Mouse (Mus musculus) kidney, adult 2 months (tissue): ENCODE data around the gene Rnf141. TPM values are rescaled to one million over a fixed set of nuclear protein-coding genes. Genes with fewer than 3 reads are reported as not detected.

Experiments used
- DNase-seq: peaks from one replicate; pipeline ENCODE4 v3.0.0; 2021
- H3K27ac ChIP-seq: fragments of 200-500 bp; 2 replicates; pipeline ENCODE4 v1.5.1; 2012; ENCODE audit warnings: low read depth, low read length, control low read depth, inconsistent platforms; ENCODE audit not compliant: insufficient read depth
- H3K27me3 ChIP-seq: fragments of 200-500 bp; replicated peaks from 2 replicates; pipeline ENCODE4 v1.6.1; 2012; ENCODE audit warnings: mild to moderate bottlenecking, moderate library complexity, low read length, inconsistent platforms; ENCODE audit not compliant: control insufficient read depth, insufficient read depth
- H3K36me3 ChIP-seq: fragments of 200-500 bp; 2 replicates; pipeline ENCODE4 v1.6.1; 2012; ENCODE audit warnings: mild to moderate bottlenecking, moderate library complexity, low read length, inconsistent platforms; ENCODE audit not compliant: control insufficient read depth, insufficient read depth
- H3K4me1 ChIP-seq: fragments of 200-500 bp; 2 replicates; pipeline ENCODE4 v1.6.1; 2011; ENCODE audit warnings: low read length; ENCODE audit not compliant: control insufficient read depth, insufficient read depth
- H3K4me3 ChIP-seq: fragments of 200-500 bp; 2 replicates; pipeline ENCODE4 v1.5.1; 2011; ENCODE audit warnings: mild to moderate bottlenecking, low read depth, low read length, control low read depth; ENCODE audit not compliant: insufficient read depth
- CTCF ChIP-seq: fragments of 200-500 bp; conservative IDR thresholded peaks from 2 replicates; pipeline ENCODE4 v1.5.1; 2011; ENCODE audit warnings: low read depth, mild to moderate bottlenecking, control low read depth, low read length, moderate library complexity, mixed read lengths; ENCODE audit not compliant: insufficient read depth, insufficient read length
- POLR2A ChIP-seq: fragments of 200-500 bp; IDR thresholded peaks from one replicate; pipeline ENCODE4 v1.6.1; 2011; ENCODE audit warnings: low read depth, low read length, control low read depth
- WGBS: fragments of 180-500 bp; shearing (Covaris S2); methylation state at CpG from one replicate; pipeline ENCODE4 v1.1.7; 2018; 5-methylcytosine and 5-hydroxymethylcytosine counted together
- polyA plus RNA-seq: library from polyadenylated mRNA; depleted of rRNA; stranded (reverse); fragments of >200 nt; gene quantifications from 2 replicates; pipeline ENCODE4 v1.2.3, GENCODE M21; 2012; rRNA removed

Gene Rnf141
- polyA plus RNA-seq, 1 experiment, result 19.3 TPM

DNA sequence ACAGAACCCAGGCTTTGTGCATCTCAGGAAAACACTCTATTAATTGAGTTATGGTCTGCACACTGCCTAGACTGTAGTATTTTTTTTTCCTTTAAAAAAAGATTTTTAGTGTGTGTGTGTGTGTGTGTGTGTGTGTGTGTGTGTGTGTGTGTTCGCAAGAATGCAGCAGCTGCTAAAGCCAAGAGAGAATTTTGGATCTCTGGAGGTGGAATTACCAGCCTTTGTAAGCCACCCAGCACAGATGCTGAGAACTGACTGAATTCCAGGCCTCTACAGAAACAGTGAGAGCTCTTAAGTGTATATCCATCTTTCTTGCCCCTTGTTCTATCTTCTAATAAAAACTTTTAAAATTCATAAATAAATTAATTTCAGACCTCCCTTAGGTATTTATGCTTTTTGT, 92.6 kb downstream of the Rnf141 start:
- 100% methylated on average over 1 of the region's 1 CpGs for WGBS
- Histone ChIP-seq H3K4me3 (no peak overlapping the region), H3K27ac (no peak overlapping the region), H3K27me3 (no peaks in the 10 kb centered on the region), H3K36me3 (no peaks in the 10 kb centered on the region), H3K4me1 (peaks cover 6% of the 10 kb centered on the region; the same call in 1 of the 2 replicates)
- no peak for DNase-seq
- TF ChIP-seq CTCF (no peak), POLR2A (no peak)

DNA sequence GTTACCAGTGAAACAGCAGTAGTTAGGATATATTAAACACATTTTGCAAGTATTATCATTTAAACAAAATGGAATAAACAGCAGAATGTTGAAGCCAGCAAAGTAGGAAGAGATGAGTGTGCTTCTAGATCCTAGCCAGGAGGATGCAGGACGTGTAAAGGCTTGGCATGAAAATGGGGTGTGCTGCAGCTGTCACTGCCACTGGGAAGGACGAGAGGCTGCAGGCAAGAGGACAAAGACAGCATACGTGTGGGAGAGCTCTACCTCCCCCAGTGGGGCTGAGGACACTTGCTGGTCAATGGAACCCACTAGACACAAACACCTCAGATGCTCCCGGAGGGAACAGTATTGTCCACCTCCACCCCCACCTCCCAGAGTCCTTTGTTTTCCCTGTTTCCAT, 93.4 kb downstream of the Rnf141 start:
- no peaks in the 10 kb centered on the region for H3K27me3 ChIP-seq
- no peaks in the 10 kb centered on the region for H3K36me3 ChIP-seq
- H3K4me1 ChIP-seq, result peaks cover 6% of the 10 kb centered on the region; the same call in 1 of the 2 replicates
- WGBS, result 62% methylated on average over 4 of the region's 4 CpGs
- DNase-seq, result no peak
- no peak for TF ChIP-seq POLR2A
- TF ChIP-seq CTCF, result no peak
- no peak overlapping the region for H3K27ac ChIP-seq
- H3K4me3 ChIP-seq, result no peak overlapping the region

Other genes with a start within 250 kb of the Rnf141 start
- gene Sbf2, start 229.5 kb downstream of the Rnf141 start, polyA plus RNA-seq, result 23.3 and 24.9 TPM in 2 replicates
- gene Adm, start 216.8 kb downstream of the Rnf141 start, polyA plus RNA-seq, result 12.0 and 13.2 TPM in 2 replicates
- 23.4 and 26.4 TPM in 2 replicates for gene Ampd3, start 76.3 kb downstream of the Rnf141 start, polyA plus RNA-seq
- gene Lyve1, start 18.8 kb upstream of the Rnf141 start, polyA plus RNA-seq, result 2.0 and 6.6 TPM in 2 replicates
- 9.7 and 12.6 TPM in 2 replicates for gene Mrvi1, start 138.0 kb upstream of the Rnf141 start, polyA plus RNA-seq
- 11.5 and 12.7 TPM in 2 replicates for gene Ctr9, start 184.5 kb upstream of the Rnf141 start, polyA plus RNA-seq
- 124 and 161 TPM in 2 replicates for gene Eif4g2, start 238.6 kb upstream of the Rnf141 start, polyA plus RNA-seq